In genomic region chr12:12873551-12873950, GRCm38 (mm10) we compare ENCODE assay signal across 13 mouse cellular contexts.
A peak's percentile ranks its signal among the peaks of the same experiment; 100 is the strongest.
DNase-seq lines count a peak whose midpoint lies in the region; ATAC-seq and TF ChIP-seq lines count a peak whose summit lies in the region.
"Had no signal": no experiment of that assay in that cellular context is flagged by ENCODE, and none has a peak within 500 bp of the region (broad histone marks: within the 10 kb centered on the region; RNA-seq: fewer than 3 reads in every experiment).

No protein-coding gene starts in this region.

- no peak overlapping the region for H3K27ac ChIP-seq in hindbrain, embryonic 16.5 days (ENCODE audit: low read depth, low read length)
- no peak overlapping the region for H3K27ac ChIP-seq in hindbrain, embryonic 14.5 days
- no peak overlapping the region for H3K27ac ChIP-seq in liver, embryonic 11.5 days (ENCODE audit: low read depth, low read length)
- H3K27ac ChIP-seq: embryonic facial prominence, embryonic 15.5 days; liver, embryonic 14.5 days; neural tube, embryonic 13.5 days had no signal

- TF ChIP-seq CTCF in brain, embryonic 14.5 days (IDR thresholded peaks at IDR 0.05; ENCODE audit: borderline replicate concordance, extremely low read depth, insufficient read depth, insufficient read length) = no peak

- no peak for DNase-seq in hindbrain, embryonic 14.5 days (ENCODE audit: low spot score)
- peak; percentile 26 for DNase-seq in right cerebral cortex, postnatal 4 days
- no peak for DNase-seq in right cerebral cortex, postnatal 36 days (ENCODE audit: low spot score in 2 of 2)
- peak; percentile 74 for DNase-seq in brain, embryonic 14.5 days (ENCODE audit: low read depth)
- no peak for DNase-seq in liver, embryonic 11.5 days (ENCODE audit: low spot score)
- DNase-seq in gastrocnemius, adult 8-10 months (ENCODE audit: low spot score in 2 of 2) = no peak
- DNase-seq: lung, postnatal 14 days had no signal

- H3K4me2 ChIP-seq in hindbrain, embryonic 16.5 days (ENCODE audit: low read length) = no peak overlapping the region
- H3K4me2 ChIP-seq in hindbrain, embryonic 14.5 days (replicated peaks) = no peak overlapping the region
- H3K4me2 ChIP-seq in liver, embryonic 11.5 days = no peak overlapping the region
- H3K4me2 ChIP-seq: embryonic facial prominence, embryonic 15.5 days; neural tube, embryonic 13.5 days had no signal

- no peak for TF ChIP-seq POLR2A in brain, embryonic 14.5 days (IDR thresholded peaks at IDR 0.05; ENCODE audit: borderline replicate concordance, extremely low read depth, insufficient read depth, insufficient read length, poor library complexity, severe bottlenecking)

- no peak overlapping the region for H3K9ac ChIP-seq in hindbrain, embryonic 16.5 days (ENCODE audit: low read depth, low read length)
- no peak overlapping the region for H3K9ac ChIP-seq in hindbrain, embryonic 14.5 days
- no peak overlapping the region for H3K9ac ChIP-seq in liver, embryonic 11.5 days (ENCODE audit: low read depth, low read length)
- H3K9ac ChIP-seq: embryonic facial prominence, embryonic 15.5 days; liver, embryonic 14.5 days; neural tube, embryonic 13.5 days had no signal

- no peaks in the 10 kb centered on the region for H3K36me3 ChIP-seq in hindbrain, embryonic 16.5 days (ENCODE audit: control insufficient read depth, insufficient read depth, low read length)
- H3K36me3 ChIP-seq in hindbrain, embryonic 14.5 days (replicated peaks; ENCODE audit: control insufficient read depth, insufficient read depth) = no peaks in the 10 kb centered on the region
- no peaks in the 10 kb centered on the region for H3K36me3 ChIP-seq in liver, embryonic 11.5 days (ENCODE audit: control insufficient read depth, insufficient read depth, low read length)
- H3K36me3 ChIP-seq: embryonic facial prominence, embryonic 15.5 days; neural tube, embryonic 13.5 days had no signal

- ATAC-seq in hindbrain, embryonic 16.5 days = 0 out of 2 replicates have a peak, but pooled peaks have one; percentile 40
- ATAC-seq in hindbrain, embryonic 14.5 days (ENCODE audit: low FRiP score) = no peak
- no peak for ATAC-seq in liver, embryonic 11.5 days (replicated peaks; ENCODE audit: low FRiP score)
- ATAC-seq: CD4-positive, CD25-positive, alpha-beta regulatory T cell, adult 4 months; inflammation-experienced regulatory T-cells, adult 6 months had no signal

- 86% methylated on average over 11 of the region's 11 CpGs for WGBS in hindbrain, embryonic 16.5 days
- 81% methylated on average over 11 of the region's 11 CpGs for WGBS in hindbrain, embryonic 14.5 days
- WGBS in liver, embryonic 11.5 days = 87% methylated on average over 11 of the region's 11 CpGs

- H3K27me3 ChIP-seq in hindbrain, embryonic 16.5 days (replicated peaks; ENCODE audit: control insufficient read depth, insufficient read depth, low read length) = no peaks in the 10 kb centered on the region
- H3K27me3 ChIP-seq in hindbrain, embryonic 14.5 days (ENCODE audit: control insufficient read depth, insufficient read depth, low read length) = no peaks in the 10 kb centered on the region
- no peaks in the 10 kb centered on the region for H3K27me3 ChIP-seq in liver, embryonic 11.5 days (replicated peaks; ENCODE audit: control insufficient read depth, insufficient read depth, low read length)
- H3K27me3 ChIP-seq: embryonic facial prominence, embryonic 15.5 days; neural tube, embryonic 13.5 days had no signal

- H3K9me3 ChIP-seq in hindbrain, embryonic 16.5 days (ENCODE audit: control insufficient read depth, low read length) = no peaks in the 10 kb centered on the region
- H3K9me3 ChIP-seq in hindbrain, embryonic 14.5 days (ENCODE audit: control insufficient read depth, low read length) = no peaks in the 10 kb centered on the region
- H3K9me3 ChIP-seq in liver, embryonic 11.5 days (ENCODE audit: control insufficient read depth, low read length) = no peaks in the 10 kb centered on the region
- H3K9me3 ChIP-seq: embryonic facial prominence, embryonic 15.5 days; neural tube, embryonic 13.5 days had no signal

- H3K4me1 ChIP-seq in hindbrain, embryonic 16.5 days (ENCODE audit: control insufficient read depth, insufficient read depth, low read depth, low read length) = peaks cover 4% of the 10 kb centered on the region; the same call in 1 of the 2 replicates
- no peaks in the 10 kb centered on the region for H3K4me1 ChIP-seq in hindbrain, embryonic 14.5 days (replicated peaks; ENCODE audit: control insufficient read depth, insufficient read depth, low read length)
- H3K4me1 ChIP-seq in liver, embryonic 11.5 days (replicated peaks; ENCODE audit: control insufficient read depth, insufficient read depth, low read length) = no peaks in the 10 kb centered on the region
- H3K4me1 ChIP-seq: embryonic facial prominence, embryonic 15.5 days had no signal

- no peak overlapping the region for H3K4me3 ChIP-seq in hindbrain, embryonic 16.5 days (ENCODE audit: low read length)
- H3K4me3 ChIP-seq in hindbrain, embryonic 14.5 days (replicated peaks; ENCODE audit: low read length) = no peak overlapping the region
- H3K4me3 ChIP-seq in liver, embryonic 11.5 days (ENCODE audit: low read depth, low read length) = no peak overlapping the region
- H3K4me3 ChIP-seq: embryonic facial prominence, embryonic 15.5 days; neural tube, embryonic 13.5 days had no signal

Comparison
In these comparisons a context has a peak if more than half of its experiments do, and no peak if none do; other contexts are left out.
1. DNase-seq: peak in right cerebral cortex, postnatal 4 days (single experiment) and brain, embryonic 14.5 days (single experiment); none in hindbrain, embryonic 14.5 days (single experiment), right cerebral cortex, postnatal 36 days (0 of 2), liver, embryonic 11.5 days (single experiment) and gastrocnemius, adult 8-10 months (0 of 2).